Mouse (Mus musculus): Measurements from ENCODE around the gene Ambra1. TPM values are rescaled to one million over a fixed set of nuclear protein-coding genes. Genes with fewer than 3 reads are reported as not detected.

Ambra1 gene
- polyA plus RNA-seq, 1 experiment = 24.0 TPM

GRCm38 (mm10) chr2:91794466-91794865 is 64.5 kb downstream of the Ambra1 start:
- H3K4me3 ChIP-seq (ENCODE audit: insufficient read depth, low read length) = no peak overlapping the region
- H3K4me1 ChIP-seq (ENCODE audit: control insufficient read depth, insufficient read depth, low read length) = peaks cover 13% of the 10 kb centered on the region
- no peak for TF ChIP-seq CTCF (IDR thresholded peaks at IDR 0.05; ENCODE audit: low read depth, low read length)
- TF ChIP-seq POLR2A (IDR thresholded peaks at IDR 0.05; ENCODE audit: borderline replicate concordance, low read depth, low read length) = no peak
- H3K27ac ChIP-seq (ENCODE audit: insufficient read depth, low read depth, low read length) = no peak overlapping the region

- H3K4me3 ChIP-seq (ENCODE audit: insufficient read depth, low read length) = no peak overlapping the region
- H3K4me1 ChIP-seq (ENCODE audit: control insufficient read depth, insufficient read depth, low read length) = peaks cover 13% of the 10 kb centered on the region
- TF ChIP-seq CTCF (IDR thresholded peaks at IDR 0.05; ENCODE audit: low read depth, low read length) (no peak), POLR2A (IDR thresholded peaks at IDR 0.05; ENCODE audit: borderline replicate concordance, low read depth, low read length) (no peak)
- no peak overlapping the region for H3K27ac ChIP-seq (ENCODE audit: insufficient read depth, low read depth, low read length)
Measured at GRCm38 (mm10) chr2:91795091-91795490, 65.2 kb downstream of the Ambra1 start.

- Histone ChIP-seq H3K27ac (ENCODE audit: insufficient read depth, low read depth, low read length) (no peak overlapping the region), H3K4me3 (ENCODE audit: insufficient read depth, low read length) (no peak overlapping the region), H3K4me1 (ENCODE audit: control insufficient read depth, insufficient read depth, low read length) (no peaks in the 10 kb centered on the region)
- TF ChIP-seq POLR2A (IDR thresholded peaks at IDR 0.05; ENCODE audit: borderline replicate concordance, low read depth, low read length) (no peak), CTCF (IDR thresholded peaks at IDR 0.05; ENCODE audit: low read depth, low read length) (no peak)
Measured at GRCm38 (mm10) chr2:91811433-91811832, 81.5 kb downstream of the Ambra1 start.

- TF ChIP-seq CTCF (IDR thresholded peaks at IDR 0.05; ENCODE audit: low read depth, low read length) (no peak), POLR2A (IDR thresholded peaks at IDR 0.05; ENCODE audit: borderline replicate concordance, low read depth, low read length) (no peak)
- Histone ChIP-seq H3K27ac (ENCODE audit: insufficient read depth, low read depth, low read length) (no peak overlapping the region), H3K4me1 (ENCODE audit: control insufficient read depth, insufficient read depth, low read length) (no peaks in the 10 kb centered on the region), H3K4me3 (ENCODE audit: insufficient read depth, low read length) (no peak overlapping the region)
Measured at GRCm38 (mm10) chr2:91816741-91817140, 86.8 kb downstream of the Ambra1 start.

GRCm38 (mm10) chr2:91832227-91832626 is 102.3 kb downstream of the Ambra1 start:
- no peak overlapping the region for H3K27ac ChIP-seq (ENCODE audit: insufficient read depth, low read depth, low read length)
- TF ChIP-seq CTCF (IDR thresholded peaks at IDR 0.05; ENCODE audit: low read depth, low read length) = no peak
- TF ChIP-seq POLR2A (IDR thresholded peaks at IDR 0.05; ENCODE audit: borderline replicate concordance, low read depth, low read length) = no peak
- no peak overlapping the region for H3K4me3 ChIP-seq (ENCODE audit: insufficient read depth, low read length)
- H3K4me1 ChIP-seq (ENCODE audit: control insufficient read depth, insufficient read depth, low read length) = peaks cover 14% of the 10 kb centered on the region

- H3K27ac ChIP-seq (ENCODE audit: insufficient read depth, low read depth, low read length) = no peak overlapping the region
- peaks cover 12% of the 10 kb centered on the region for H3K4me1 ChIP-seq (ENCODE audit: control insufficient read depth, insufficient read depth, low read length)
- H3K4me3 ChIP-seq (ENCODE audit: insufficient read depth, low read length) = no peak overlapping the region
- TF ChIP-seq CTCF (IDR thresholded peaks at IDR 0.05; ENCODE audit: low read depth, low read length) = no peak
- TF ChIP-seq POLR2A (IDR thresholded peaks at IDR 0.05; ENCODE audit: borderline replicate concordance, low read depth, low read length) = no peak
Measured at GRCm38 (mm10) chr2:91834272-91834671, 104.3 kb downstream of the Ambra1 start.

- H3K4me1 ChIP-seq (ENCODE audit: control insufficient read depth, insufficient read depth, low read length) = peaks cover 12% of the 10 kb centered on the region
Measured at GRCm38 (mm10) chr2:91835031-91835430, 105.1 kb downstream of the Ambra1 start.

GRCm38 (mm10) chr2:91835631-91836030 is 105.7 kb downstream of the Ambra1 start:
- TF ChIP-seq CTCF (IDR thresholded peaks at IDR 0.05; ENCODE audit: low read depth, low read length) = no peak
- TF ChIP-seq POLR2A (IDR thresholded peaks at IDR 0.05; ENCODE audit: borderline replicate concordance, low read depth, low read length) = no peak
- no peak overlapping the region for H3K4me3 ChIP-seq (ENCODE audit: insufficient read depth, low read length)
- H3K4me1 ChIP-seq (ENCODE audit: control insufficient read depth, insufficient read depth, low read length) = peaks cover 12% of the 10 kb centered on the region
- H3K27ac ChIP-seq (ENCODE audit: insufficient read depth, low read depth, low read length) = no peak overlapping the region

More at GRCm38 (mm10) chr2:91835031-91835430, 105.1 kb downstream of the Ambra1 start:
- Histone ChIP-seq H3K27ac (ENCODE audit: insufficient read depth, low read depth, low read length) (no peak overlapping the region), H3K4me3 (ENCODE audit: insufficient read depth, low read length) (no peak overlapping the region)
- TF ChIP-seq POLR2A (IDR thresholded peaks at IDR 0.05; ENCODE audit: borderline replicate concordance, low read depth, low read length) (no peak), CTCF (IDR thresholded peaks at IDR 0.05; ENCODE audit: low read depth, low read length) (no peak)

- H3K27ac ChIP-seq (ENCODE audit: insufficient read depth, low read depth, low read length) = no peak overlapping the region
- no peak overlapping the region for H3K4me3 ChIP-seq (ENCODE audit: insufficient read depth, low read length)
- TF ChIP-seq POLR2A (IDR thresholded peaks at IDR 0.05; ENCODE audit: borderline replicate concordance, low read depth, low read length) = no peak
- no peak for TF ChIP-seq CTCF (IDR thresholded peaks at IDR 0.05; ENCODE audit: low read depth, low read length)
- H3K4me1 ChIP-seq (ENCODE audit: control insufficient read depth, insufficient read depth, low read length) = no peaks in the 10 kb centered on the region
Measured at GRCm38 (mm10) chr2:91844085-91844484, 114.2 kb downstream of the Ambra1 start.

- peaks cover 9% of the 10 kb centered on the region for H3K4me1 ChIP-seq (ENCODE audit: control insufficient read depth, insufficient read depth, low read length)
- no peak for TF ChIP-seq POLR2A (IDR thresholded peaks at IDR 0.05; ENCODE audit: borderline replicate concordance, low read depth, low read length)
- no peak for TF ChIP-seq CTCF (IDR thresholded peaks at IDR 0.05; ENCODE audit: low read depth, low read length)
Measured at GRCm38 (mm10) chr2:91852446-91853191, 122.7 kb downstream of the Ambra1 start.

More at GRCm38 (mm10) chr2:91852446-91853191, 122.7 kb downstream of the Ambra1 start:
- H3K27ac ChIP-seq (ENCODE audit: insufficient read depth, low read depth, low read length) = no peak overlapping the region
- H3K4me3 ChIP-seq (ENCODE audit: insufficient read depth, low read length) = no peak overlapping the region
